Mouse (Mus musculus) cerebellum, adult (tissue): ENCODE results near the gene 4933402J07Rik.

ENCODE experiments used
- ATAC-seq: cut with Nextera tagmentation; 2 replicates; pipeline ENCODE4 v1.9.2; 2017; ENCODE audit warnings: mild to moderate bottlenecking, moderate library complexity, mixed read lengths; ENCODE audit not compliant: insufficient number of reproducible peaks, low FRiP score, low TSS enrichment

The 4933402J07Rik gene

GRCm38 (mm10) chr8:87619529-87619928 is 55.9 kb downstream of the 4933402J07Rik start:
- no peak for ATAC-seq

DNA sequence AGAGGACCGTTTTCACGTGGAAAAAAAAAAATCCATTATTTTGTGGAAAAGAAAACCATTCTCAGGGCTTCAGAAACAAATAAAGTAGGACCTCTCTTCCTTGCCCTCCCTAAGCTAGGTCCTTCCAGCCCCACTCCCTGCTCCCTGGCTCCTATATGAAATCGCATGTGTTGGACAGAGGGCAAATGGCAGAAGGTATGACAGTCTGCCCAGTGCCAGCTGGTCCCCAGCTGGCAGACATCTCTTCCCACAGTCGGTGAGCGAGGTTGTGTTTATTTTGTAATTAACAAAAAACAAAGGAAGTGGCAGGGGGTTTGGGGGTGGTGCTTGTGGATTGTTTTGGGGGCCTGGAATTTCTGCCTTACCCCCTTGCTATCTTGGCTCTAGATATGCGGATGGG is 56.6 kb downstream of the 4933402J07Rik start:
- ATAC-seq: peak; percentile 83

GRCm38 (mm10) chr8:87621181-87621580 is 57.5 kb downstream of the 4933402J07Rik start:
- ATAC-seq: no peak

GRCm38 (mm10) chr8:87629656-87630055 is 66.0 kb downstream of the 4933402J07Rik start:
- ATAC-seq: no peak

- ATAC-seq: no peak
Measured at GRCm38 (mm10) chr8:87631776-87632175, 68.1 kb downstream of the 4933402J07Rik start.

GRCm38 (mm10) chr8:87636226-87636742 is 72.6 kb downstream of the 4933402J07Rik start:
- no peak for ATAC-seq
